Mouse (Mus musculus): ENCODE results near the gene H1fx. TPM values are rescaled to one million over a fixed set of nuclear protein-coding genes. Genes with fewer than 3 reads are reported as not detected.
"Not testable (repeated sequence)": the region's sequence is repeated elsewhere in the genome, so short reads cannot be mapped to it uniquely, and the experiment has no call there.

H1fx gene
- total RNA-seq, 2 experiments from 2014 or later = 11.1 to 11.2 TPM

DNA sequence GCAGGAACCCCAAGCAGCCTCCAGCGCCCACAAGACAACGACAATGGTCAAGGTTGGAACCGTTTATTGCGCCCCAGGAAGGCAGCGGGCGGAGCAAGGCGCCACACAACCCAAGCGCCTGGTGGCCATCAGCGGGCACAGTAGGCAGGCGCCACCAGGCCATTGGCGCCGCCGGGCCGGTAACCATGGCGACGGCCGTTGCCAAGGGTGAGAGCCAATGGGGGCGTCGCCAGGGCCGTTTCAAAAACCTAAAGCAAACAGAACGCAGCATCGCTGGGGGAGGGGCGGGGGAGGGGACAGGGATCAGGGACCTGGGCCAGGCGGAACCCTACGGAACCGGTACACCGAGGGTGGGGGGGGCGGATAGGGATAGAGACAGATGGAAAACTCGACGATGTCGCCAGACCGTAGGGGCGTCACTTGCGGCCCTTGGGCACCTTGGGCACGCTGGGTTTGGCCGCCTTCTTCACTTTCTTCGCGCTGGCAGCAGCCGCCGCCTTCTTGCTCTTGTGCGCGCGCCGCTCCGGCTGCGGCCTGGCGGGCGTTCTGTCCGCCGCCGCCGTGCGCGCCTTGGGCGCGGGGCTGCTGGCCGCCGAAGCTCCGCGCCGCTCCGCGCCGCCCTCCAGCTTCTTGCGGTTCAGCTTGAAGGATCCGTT is 935 bp downstream of the H1fx start:
- DNase-seq = peak; percentile 86 to 89

DNA sequence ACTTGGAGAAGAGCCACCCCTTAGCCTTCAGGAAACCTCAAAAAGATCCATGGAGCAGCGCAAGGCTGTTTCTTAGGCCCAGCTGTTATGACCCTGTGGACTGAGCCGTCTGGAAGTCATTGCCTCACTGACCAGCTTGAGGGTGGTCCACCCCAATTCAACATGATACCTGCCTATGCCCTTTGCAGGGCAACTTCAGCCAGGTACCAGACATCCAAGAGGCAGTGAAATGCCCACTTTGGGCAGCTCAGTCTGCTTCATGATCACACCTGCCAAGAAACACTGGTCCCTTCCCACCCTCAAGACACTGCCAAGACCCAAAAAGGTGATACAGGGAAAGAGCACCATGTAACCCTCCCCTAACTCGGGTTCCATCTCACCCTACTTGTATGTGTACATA is 1.7 kb downstream of the H1fx start:
- DNase-seq = no peak

DNA sequence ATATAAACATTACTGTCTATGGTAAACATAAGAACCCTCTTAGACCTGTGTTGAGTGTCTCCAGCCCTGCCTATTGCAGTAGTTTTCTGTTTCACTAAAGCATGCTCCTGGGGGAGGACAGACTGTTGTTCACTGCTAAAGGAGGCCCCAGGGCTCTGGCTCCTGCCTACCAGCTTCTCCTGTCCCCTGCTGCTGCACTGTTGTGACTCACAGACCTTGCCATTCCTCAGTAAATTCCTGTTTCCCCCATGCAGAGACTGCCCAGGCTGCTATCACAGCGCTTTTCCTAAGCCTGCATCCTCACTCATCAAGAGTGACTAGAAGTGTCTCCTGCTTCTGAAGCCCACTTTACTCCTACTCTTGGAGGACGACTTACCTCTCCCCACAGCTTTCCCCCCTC is 11.4 kb downstream of the H1fx start:
- no peak for DNase-seq

DNA sequence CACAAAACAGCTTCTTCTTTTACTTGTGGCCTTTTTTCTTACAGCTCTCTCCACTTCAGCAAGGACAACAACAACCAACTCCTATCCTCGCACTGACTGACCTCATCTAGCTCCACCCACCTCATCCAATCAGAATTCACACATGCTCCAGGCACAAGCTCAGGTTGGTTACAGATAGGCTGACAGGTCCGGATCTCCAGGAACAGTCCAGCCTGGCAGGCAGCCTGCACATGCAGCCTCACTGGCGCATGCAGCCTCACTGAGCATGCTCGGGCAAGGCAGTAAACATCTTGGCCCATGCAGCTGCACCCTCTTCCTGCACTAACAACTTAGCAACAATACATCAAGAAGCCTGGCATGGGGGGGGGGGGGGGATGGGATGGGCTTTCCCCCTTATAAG is 19.0 kb downstream of the H1fx start:
- not testable (repeated sequence) for DNase-seq

DNA sequence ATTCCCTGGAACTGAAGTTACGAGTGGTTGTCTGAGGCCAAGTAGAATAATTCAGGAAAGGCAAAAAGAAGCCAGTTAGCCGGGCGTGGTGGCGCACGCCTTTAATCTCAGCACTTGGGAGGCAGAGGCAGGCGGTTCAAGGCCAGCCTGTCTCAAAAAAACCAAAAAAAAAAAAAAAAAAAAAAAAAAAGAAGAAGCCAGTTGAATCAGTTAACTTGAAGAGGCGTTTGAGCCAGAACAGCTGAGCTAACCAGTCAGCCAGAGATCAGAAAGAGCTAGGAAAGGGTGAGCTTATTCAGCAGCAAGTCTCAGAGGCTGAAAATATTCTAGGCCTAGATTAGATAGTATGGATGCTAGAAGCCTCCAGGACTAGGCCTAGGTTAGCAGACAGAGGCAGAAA is 39.3 kb downstream of the H1fx start:
- DNase-seq = no peak

DNA sequence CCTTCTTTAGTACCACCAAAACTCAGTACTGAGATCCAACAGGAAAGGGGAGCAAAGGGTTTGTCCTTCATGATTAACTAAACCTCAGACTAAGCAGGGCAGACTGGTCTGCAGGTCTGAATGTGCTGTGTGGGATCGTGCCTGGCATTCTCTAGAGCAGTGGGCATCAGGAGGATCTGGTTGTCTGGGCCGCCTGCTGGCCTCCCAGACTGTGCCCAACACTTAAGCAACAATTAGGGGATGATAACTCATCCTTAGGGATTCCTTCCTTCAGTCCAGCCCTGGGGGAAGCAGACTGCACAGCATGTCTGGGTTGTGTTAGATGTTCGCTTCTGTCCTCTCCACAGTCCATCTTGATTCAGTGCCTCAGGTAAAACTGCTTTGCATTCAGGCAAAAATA is 42.5 kb downstream of the H1fx start:
- DNase-seq = no peak

DNA sequence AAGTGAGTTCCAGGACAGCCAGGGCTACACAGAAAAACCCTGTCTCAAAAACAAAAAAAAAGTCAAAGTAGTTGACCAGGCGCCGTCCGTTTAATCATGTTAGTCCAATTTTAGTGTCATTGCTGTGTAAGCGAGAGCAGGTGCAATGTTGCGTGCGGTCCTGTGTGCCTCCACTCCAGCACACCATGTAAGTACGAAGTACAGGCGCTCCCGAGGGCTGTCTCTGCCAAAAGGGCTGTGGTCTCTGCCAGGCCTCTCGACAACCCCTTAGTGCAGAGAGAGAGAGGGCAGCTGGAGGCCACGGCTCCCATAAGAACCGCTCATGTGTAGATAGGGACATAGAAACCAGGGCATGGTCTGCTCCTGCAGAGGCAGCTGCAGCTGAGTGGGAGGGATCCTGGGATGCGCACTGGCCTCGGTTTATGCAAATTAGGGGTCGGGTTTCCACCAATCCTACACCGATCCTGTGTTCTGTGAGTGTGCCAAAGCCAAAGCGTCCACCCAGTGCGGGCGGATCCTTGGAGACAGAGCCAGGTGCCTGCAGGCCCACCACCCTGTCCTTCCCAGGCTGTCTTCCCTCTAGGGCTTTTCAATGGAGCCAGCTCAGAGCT is 44.2 kb downstream of the H1fx start:
- DNase-seq = peak; percentile 24 to 27

DNA sequence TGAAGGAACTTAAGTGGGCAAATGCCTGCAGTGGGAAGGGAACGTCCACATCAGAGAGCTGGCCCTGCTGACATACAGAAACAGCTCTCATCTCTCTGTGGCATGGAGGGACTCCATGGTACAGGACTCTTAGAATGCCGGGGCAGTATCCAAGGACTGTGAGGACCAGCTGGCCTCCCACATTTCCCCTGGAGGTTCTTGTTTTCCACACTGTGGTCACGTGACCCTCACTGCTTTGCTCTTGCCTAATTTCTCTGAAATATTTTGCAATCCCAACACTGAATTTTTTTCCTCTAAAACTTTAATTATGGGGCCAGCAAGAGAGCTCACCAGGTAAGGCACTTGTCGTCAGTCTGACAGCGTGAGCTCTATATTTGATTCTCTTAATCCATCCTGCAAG is 46.4 kb downstream of the H1fx start:
- peak in 1 of 2 experiments; percentile 10 for DNase-seq

Small RNAs within 50 kb of the gene (microRNA-seq; reads per million reads assigned to microRNA genes)
- not detected for gene Gm47286

Other genes with a start within 250 kb of the H1fx start
- gene Gp9, start 203.6 kb downstream of the H1fx start, total RNA-seq (2021) = not detected
- 10 to 100 TPM; 29.1 to 31.1 TPM for gene Rab43, start 169.5 kb downstream of the H1fx start, total RNA-seq (2021)
- 1 to 10 TPM; 2.4 to 5.4 TPM for gene Gm45140, start 145.8 kb downstream of the H1fx start, total RNA-seq (2021)
- 100 to 1,000 TPM in 1 of 2 experiments, 10 to 100 TPM in 1; 46.9 to 106 TPM for gene Isy1, start 142.8 kb downstream of the H1fx start, total RNA-seq (2021)
- gene Cnbp, start 130.5 kb downstream of the H1fx start, total RNA-seq (2021) = 100 to 1,000 TPM; 448 to 491 TPM
- 100 to 1,000 TPM; 104 to 120 TPM for gene Copg1, start 93.8 kb downstream of the H1fx start, total RNA-seq (2021)
- 10 to 100 TPM; 21.0 to 25.3 TPM for gene Hmces, start 67.7 kb downstream of the H1fx start, total RNA-seq (2021)
- gene Rab7, start 63.6 kb upstream of the H1fx start, total RNA-seq (2021) = 100 to 1,000 TPM; 311 to 361 TPM
- gene Rpn1, start 102.8 kb upstream of the H1fx start, total RNA-seq (2021) = 100 to 1,000 TPM; 255 to 268 TPM
- 10 to 100 TPM; 21.0 to 21.1 TPM for gene Gata2, start 212.3 kb upstream of the H1fx start, total RNA-seq (2021)
- gene Dnajb8, start 240.6 kb upstream of the H1fx start, total RNA-seq (2021) = not detected

Data from adrenal gland, postnatal 36 days (tissue).